Mouse (Mus musculus): ENCODE measurements around the gene Cd109.

Gene Cd109

GRCm38 (mm10) chr9:78646008-78646777 is 30.8 kb downstream of the Cd109 start:
- peak; percentile 62 for DNase-seq (ENCODE audit: low read depth)

DNA sequence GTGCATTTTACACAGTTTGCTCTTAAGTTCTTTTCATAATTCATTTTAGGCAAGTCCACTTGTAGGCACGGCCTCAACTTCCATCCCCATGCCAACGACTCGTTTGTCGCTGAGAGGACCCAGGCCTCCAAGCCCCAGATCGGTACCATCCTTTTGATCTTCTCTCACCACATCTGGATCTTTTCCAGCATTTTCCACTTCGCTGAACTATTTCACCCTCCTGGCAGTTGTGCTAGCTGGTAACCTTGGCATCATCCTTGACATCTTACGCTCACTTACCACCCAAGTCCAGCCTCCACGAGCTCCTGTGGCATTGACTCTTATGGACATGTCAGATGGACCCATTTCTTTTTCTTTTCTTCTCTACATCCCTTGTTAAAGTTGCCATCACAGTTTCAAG is 33.3 kb downstream of the Cd109 start:
- no peak for DNase-seq (ENCODE audit: low read depth)

DNA sequence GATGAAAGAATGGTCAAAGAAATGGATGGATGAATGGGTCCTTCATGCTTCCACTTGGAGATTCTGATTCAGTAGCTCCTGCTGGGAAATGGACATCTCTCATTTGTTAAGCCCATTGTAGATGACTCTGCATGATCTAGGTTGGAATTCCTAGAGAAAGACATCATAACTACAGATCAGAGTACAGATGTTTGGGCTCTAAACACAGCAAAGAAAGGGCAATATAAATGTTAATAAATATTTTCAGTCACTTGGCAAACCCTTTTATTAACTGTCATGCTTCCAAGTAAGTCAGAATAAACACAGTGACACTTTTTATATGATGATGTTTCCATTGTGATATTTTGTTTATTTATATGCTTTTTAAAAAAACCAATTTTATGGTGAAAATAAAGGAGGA is 34.1 kb downstream of the Cd109 start:
- no peak for DNase-seq (ENCODE audit: low read depth)

GRCm38 (mm10) chr9:78657564-78657963 is 42.2 kb downstream of the Cd109 start:
- no peak for DNase-seq (ENCODE audit: low read depth)

DNA sequence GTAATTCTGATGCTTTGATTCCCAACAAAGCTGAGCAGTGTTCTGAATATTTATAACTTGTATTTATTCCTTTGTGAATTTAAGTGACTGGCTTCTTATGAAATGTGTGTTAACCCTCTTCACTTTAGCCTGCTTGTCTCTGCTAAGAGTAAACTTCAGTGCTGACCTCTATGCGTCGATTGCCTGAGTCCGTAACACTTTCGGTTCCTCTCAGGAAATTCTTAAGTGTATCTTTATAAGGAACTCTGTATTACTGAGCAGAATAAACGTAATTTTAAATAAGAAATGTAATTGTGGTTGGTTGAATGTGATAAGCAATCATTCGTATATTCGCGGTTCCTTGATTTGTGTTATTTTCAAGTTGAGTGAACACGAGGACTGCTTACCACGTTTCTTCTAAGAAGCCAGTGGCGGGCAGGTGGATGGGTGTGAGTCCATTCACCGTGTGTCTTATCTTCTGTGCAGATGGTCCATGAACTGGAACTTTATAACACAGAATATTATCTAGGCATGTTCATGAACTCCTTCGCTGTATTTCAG is 56.2 kb downstream of the Cd109 start:
- no peak for DNase-seq (ENCODE audit: low read depth)

- DNase-seq (ENCODE audit: low read depth) = peak; percentile 60
These were observed 85.3 kb downstream of the Cd109 start for GRCm38 (mm10) chr9:78700691-78701090.

DNA sequence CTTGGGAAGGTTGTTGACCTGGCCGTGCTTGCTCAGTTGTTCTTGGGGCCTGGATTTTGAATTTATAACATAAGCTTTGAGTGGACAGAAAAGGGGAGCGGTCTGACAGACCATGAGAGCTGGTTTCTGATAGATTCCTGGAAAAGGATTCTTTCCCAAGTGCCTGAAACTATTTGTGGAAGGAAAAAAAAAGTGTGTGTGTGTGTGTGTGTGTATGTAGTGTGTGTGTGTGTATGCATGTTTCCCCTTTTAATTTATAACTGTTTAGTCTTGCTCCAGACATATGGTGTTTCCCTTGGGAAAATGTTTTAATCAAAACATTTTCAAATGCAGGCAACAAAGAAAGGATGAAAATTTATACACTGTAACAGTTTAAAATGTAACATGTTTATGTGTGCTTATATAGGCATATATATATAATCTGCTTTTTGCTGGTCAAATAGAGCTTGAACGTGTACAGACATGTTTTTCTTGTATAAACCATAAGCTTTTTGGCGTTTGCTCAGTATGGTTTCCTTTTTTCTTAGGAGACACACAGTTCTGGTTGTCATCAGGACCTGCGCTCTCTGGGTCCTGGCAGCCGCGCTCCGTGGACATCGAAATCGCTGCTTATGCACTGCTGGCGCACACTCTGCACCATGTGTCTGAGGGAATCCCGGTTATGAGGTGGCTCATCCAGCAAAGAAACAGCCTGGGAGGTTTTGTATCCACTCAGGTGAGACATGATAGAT is 87.3 kb downstream of the Cd109 start:
- no peak for DNase-seq (ENCODE audit: low read depth)

DNA sequence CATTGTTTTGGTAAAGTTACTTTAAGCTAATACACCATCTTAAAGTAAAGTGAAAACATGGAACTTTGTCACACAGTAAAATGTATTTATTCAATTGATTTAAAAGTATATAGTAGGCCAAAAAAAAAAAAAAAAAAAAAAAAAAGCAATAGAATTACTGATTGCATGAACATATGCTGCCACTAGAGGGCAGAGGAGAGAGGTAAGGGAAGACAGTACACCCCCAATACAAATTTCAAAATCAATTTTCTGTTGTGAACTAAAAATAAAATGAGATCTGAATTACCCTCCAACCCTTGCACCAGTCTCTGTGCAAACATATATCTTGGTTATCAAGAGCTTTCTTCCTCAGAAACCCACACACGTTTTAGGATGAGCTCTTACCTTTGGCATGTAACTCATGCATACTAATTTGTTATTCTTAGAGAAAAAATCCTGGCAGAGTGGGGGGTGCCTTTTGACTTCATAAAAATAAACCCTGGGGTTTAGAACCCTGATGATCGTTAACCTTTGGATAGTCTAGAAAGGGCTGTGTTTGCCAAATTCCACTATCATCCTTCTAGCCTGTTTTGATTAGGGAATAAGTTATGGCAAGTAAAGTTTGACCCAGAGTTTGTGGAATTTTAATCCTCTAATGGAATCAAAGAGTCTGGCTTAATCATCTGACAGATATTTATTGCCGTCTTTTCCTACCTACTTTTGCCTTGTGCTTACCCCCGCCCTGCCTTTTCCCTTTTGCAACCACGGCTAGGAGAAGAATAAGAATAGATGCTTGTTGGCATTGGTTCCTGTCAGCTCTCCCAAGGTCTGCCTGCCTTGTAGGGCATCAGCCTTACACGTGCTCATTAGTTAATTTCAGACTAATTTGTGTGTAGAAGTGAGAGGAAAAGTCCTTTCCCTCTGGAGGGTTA is 105.8 kb downstream of the Cd109 start:
- peak; percentile 24 for DNase-seq (ENCODE audit: low read depth)

GRCm38 (mm10) chr9:78731931-78732330 is 116.6 kb downstream of the Cd109 start:
- DNase-seq (ENCODE audit: low read depth) = no peak

DNA sequence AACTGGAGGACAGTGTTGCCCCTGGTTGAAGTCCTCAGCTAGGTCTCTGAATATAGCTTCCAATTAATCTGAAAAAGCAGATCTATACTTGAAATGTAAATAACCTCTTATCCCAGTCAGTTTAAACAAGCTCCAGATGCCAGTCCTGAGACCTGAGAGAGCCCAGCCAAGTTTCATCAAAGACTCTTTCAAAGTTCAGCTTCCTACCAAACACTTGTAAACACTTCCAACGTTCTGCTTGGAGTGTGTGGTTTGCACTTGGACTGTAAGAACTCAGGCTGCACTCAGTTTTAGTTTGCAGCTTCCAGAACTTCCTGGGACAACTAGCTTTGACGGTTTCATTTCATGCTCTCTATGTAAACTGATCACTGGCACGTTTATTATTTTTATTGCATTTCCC is 120.2 kb downstream of the Cd109 start:
- no peak for DNase-seq (ENCODE audit: low read depth)

DNA sequence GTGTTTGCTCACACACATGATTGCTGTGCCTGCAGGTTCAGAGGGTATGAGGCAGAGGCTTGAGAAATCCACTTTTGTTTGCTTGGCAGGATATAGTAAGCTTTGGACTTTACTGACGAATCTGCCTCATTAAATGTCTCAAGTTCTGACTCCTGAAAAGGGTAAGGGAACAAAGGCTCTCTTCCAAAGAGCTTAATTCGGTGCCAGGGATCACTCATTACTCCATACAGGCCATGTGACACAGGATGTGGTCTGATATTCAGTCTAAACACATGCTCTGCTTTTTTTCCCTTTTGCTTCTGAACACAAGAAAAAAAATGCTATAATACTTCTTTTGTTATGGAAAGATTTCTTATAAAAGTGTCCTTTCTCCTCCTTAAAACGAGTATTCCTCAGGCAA is 126.7 kb downstream of the Cd109 start:
- DNase-seq (ENCODE audit: low read depth) = no peak

- no peak for DNase-seq (ENCODE audit: low read depth)
These were observed 134.9 kb downstream of the Cd109 start for GRCm38 (mm10) chr9:78750246-78750645.

All from 416B (cell line).